Mouse (Mus musculus): ENCODE results near the gene Gpr156. TPM values are rescaled to one million over a fixed set of nuclear protein-coding genes. Genes with fewer than 3 reads are reported as not detected.

The Gpr156 gene
- total and polyA plus RNA-seq, 3 experiments = 0.08 to 0.09 TPM; not detected in 1

- in situ Hi-C loops (cut with MboI; ENCODE audit: low pct_ligation_motif_present, low pct_unique_long_range_greater_than_20kb, low sequenced_read_pairs) (no loop called here), dilution Hi-C loops (cut with MboI; ENCODE audit: extremely low pct_ligation_motif_present, extremely low pct_unique_long_range_greater_than_20kb, low sequenced_read_pairs) (no loop called here)
- no peak overlapping the region for H3K27ac ChIP-seq (ENCODE audit: insufficient read depth, low read depth)
- H3K9ac ChIP-seq (ENCODE audit: insufficient read depth, low read depth) = no peak overlapping the region
- no peaks in the 10 kb centered on the region for H3K27me3 ChIP-seq (replicated peaks)
- no peak for TF ChIP-seq SIN3A (IDR thresholded peaks at IDR 0.05; ENCODE audit: low read length)
- TF ChIP-seq UBTF (IDR thresholded peaks at IDR 0.05; ENCODE audit: low read depth, low read length) = no peak
- TF ChIP-seq USF2 (conservative IDR thresholded peaks at IDR 0.05; ENCODE audit: low read depth, low read length) = no peak
- TF ChIP-seq MAZ (IDR thresholded peaks at IDR 0.05; ENCODE audit: low read depth, low read length) = no peak
- TF ChIP-seq BHLHE40 (IDR thresholded peaks at IDR 0.05; ENCODE audit: low read depth, low read length) = no peak
- no peak for DNase-seq (ENCODE audit: extremely low read depth)
- no peak overlapping the region for H3K4me3 ChIP-seq (replicated peaks in 1 of 3; ENCODE audit: low read depth in 2 of 3, low read length in 2 of 3, poor library complexity in 1 of 3)
- H3K9me3 ChIP-seq (replicated peaks; ENCODE audit: low read length) = no peaks in the 10 kb centered on the region
- no peak overlapping the region for H3K4me2 ChIP-seq (ENCODE audit: insufficient read depth, low read depth, poor library complexity, severe bottlenecking)
- peaks cover 47 to 86% of the 10 kb centered on the region in 2 experiments for H3K36me3 ChIP-seq (replicated peaks in 1 of 2; ENCODE audit: control insufficient read depth in 1 of 2, insufficient read depth in 1 of 2, low read length in 1 of 2)
- peaks cover 5 to 18% of the 10 kb centered on the region in 2 experiments for H3K4me1 ChIP-seq (ENCODE audit: control insufficient read depth in 1 of 2, insufficient read depth in 2 of 2)
- H3K79me2 ChIP-seq (replicated peaks; ENCODE audit: control insufficient read depth, extremely low read depth, insufficient read depth, poor library complexity, severe bottlenecking) = peaks cover 22% of the 10 kb centered on the region
Observed at GRCm38 (mm10) chr16:37878951-37879505, 37.3 kb upstream of the Gpr156 start.

- in situ Hi-C loops (cut with MboI; ENCODE audit: low pct_ligation_motif_present, low pct_unique_long_range_greater_than_20kb, low sequenced_read_pairs) (no loop called here), dilution Hi-C loops (cut with MboI; ENCODE audit: extremely low pct_ligation_motif_present, extremely low pct_unique_long_range_greater_than_20kb, low sequenced_read_pairs) (no loop called here)
- no peaks in the 10 kb centered on the region for H3K27me3 ChIP-seq (replicated peaks)
- H3K9ac ChIP-seq (ENCODE audit: insufficient read depth, low read depth) = no peak overlapping the region
- no peak overlapping the region for H3K4me2 ChIP-seq (ENCODE audit: insufficient read depth, low read depth, poor library complexity, severe bottlenecking)
- peaks cover 50 to 86% of the 10 kb centered on the region in 2 experiments for H3K36me3 ChIP-seq (replicated peaks in 1 of 2; ENCODE audit: control insufficient read depth in 1 of 2, insufficient read depth in 1 of 2, low read length in 1 of 2)
- no peak overlapping the region for H3K4me3 ChIP-seq (replicated peaks in 1 of 3; ENCODE audit: low read depth in 2 of 3, low read length in 2 of 3, poor library complexity in 1 of 3)
- TF ChIP-seq USF2 (conservative IDR thresholded peaks at IDR 0.05; ENCODE audit: low read depth, low read length) (no peak), HCFC1 (IDR thresholded peaks at IDR 0.05; ENCODE audit: low read depth, low read length) (no peak), IRF4 (IDR thresholded peaks at IDR 0.05; ENCODE audit: low read depth, low read length) (no peak), POLR2A (IDR thresholded peaks at IDR 0.05; ENCODE audit: low read depth, low read length) (no peak), BHLHE40 (IDR thresholded peaks at IDR 0.05; ENCODE audit: low read depth, low read length) (no peak), KAT2A (IDR thresholded peaks at IDR 0.05; ENCODE audit: insufficient replicate concordance, low read length) (no peak), NRF1 (IDR thresholded peaks at IDR 0.05; ENCODE audit: low read depth, low read length) (no peak), POLR2AphosphoS2 (IDR thresholded peaks at IDR 0.05; ENCODE audit: low read depth, low read length) (no peak), NELFE (IDR thresholded peaks at IDR 0.05; ENCODE audit: low read depth, low read length) (no peak), USF1 (IDR thresholded peaks at IDR 0.05; ENCODE audit: low read depth, low read length) (no peak), ELF1 (IDR thresholded peaks at IDR 0.05; ENCODE audit: low read depth, low read length) (no peak), ZKSCAN1 (IDR thresholded peaks at IDR 0.05; ENCODE audit: borderline replicate concordance, low read depth, low read length) (no peak), TCF12 (IDR thresholded peaks at IDR 0.05; ENCODE audit: low read depth, low read length) (no peak), EP300 (IDR thresholded peaks at IDR 0.05; ENCODE audit: low read length) (no peak), UBTF (IDR thresholded peaks at IDR 0.05; ENCODE audit: low read depth, low read length) (no peak), MYC (IDR thresholded peaks at IDR 0.05; ENCODE audit: low read depth, low read length) (no peak), CHD2 (IDR thresholded peaks at IDR 0.05; ENCODE audit: low read length) (no peak), RCOR1 (conservative IDR thresholded peaks at IDR 0.05; ENCODE audit: low read depth, low read length) (no peak)
- H3K27ac ChIP-seq (ENCODE audit: insufficient read depth, low read depth) = no peak overlapping the region
- H3K79me2 ChIP-seq (replicated peaks; ENCODE audit: control insufficient read depth, extremely low read depth, insufficient read depth, poor library complexity, severe bottlenecking) = peaks cover 17% of the 10 kb centered on the region
- DNase-seq (ENCODE audit: extremely low read depth) = no peak
- H3K4me1 ChIP-seq (ENCODE audit: control insufficient read depth in 1 of 2, insufficient read depth in 2 of 2) = peaks cover 1 to 14% of the 10 kb centered on the region in 2 experiments
- no peaks in the 10 kb centered on the region for H3K9me3 ChIP-seq (replicated peaks; ENCODE audit: low read length)
Observed at GRCm38 (mm10) chr16:37879750-37880419, 36.4 kb upstream of the Gpr156 start.

All from CH12.LX (cell line).